Mouse (Mus musculus) lung, postnatal 0 days (tissue): ENCODE results near the gene Gtsf2. TPM values are rescaled to one million over a fixed set of nuclear protein-coding genes. Genes with fewer than 3 reads are reported as not detected.
A peak's percentile ranks its signal among the peaks of the same experiment; 100 is the strongest.
"Not testable (repeated sequence)": the region's sequence is repeated elsewhere in the genome, so short reads cannot be mapped to it uniquely, and the experiment has no call there.

ENCODE experiments used
- ATAC-seq: fragments of 200-750 bp; cut with Nextera tagmentation; 2 replicates; pipeline ENCODE4 v1.8.0; 2017; ENCODE audit warnings: moderate library complexity
- DNase-seq: peaks from one replicate; pipeline ENCODE4 v3.0.0-alpha.2; 2016; ENCODE audit warnings: low spot score
- H3K27ac ChIP-seq: fragments of 300-500 bp; sonication (generic); 2 replicates; pipeline ENCODE4 v1.5.1; 2014; ENCODE audit warnings: antibody characterized with exemption, mild to moderate bottlenecking, low read length, mixed read lengths
- H3K27me3 ChIP-seq: fragments of 300-500 bp; sonication (generic); replicated peaks from 2 replicates; pipeline ENCODE4 v1.6.1; 2014; ENCODE audit warnings: low read length, mixed read lengths; ENCODE audit not compliant: insufficient read depth
- H3K36me3 ChIP-seq: fragments of 300-500 bp; sonication (generic); 2 replicates; pipeline ENCODE4 v1.6.1; 2014; ENCODE audit warnings: low read length, mixed read lengths; ENCODE audit not compliant: insufficient read depth
- H3K4me1 ChIP-seq: fragments of 300-500 bp; sonication (generic); 2 replicates; pipeline ENCODE4 v1.6.1; 2014; ENCODE audit warnings: antibody characterized with exemption, low read depth, low read length, mixed read lengths; ENCODE audit not compliant: insufficient read depth
- H3K4me2 ChIP-seq: fragments of 300-500 bp; sonication (generic); replicated peaks from 2 replicates; pipeline ENCODE4 v1.6.1; 2014; ENCODE audit warnings: low read depth, mild to moderate bottlenecking, low read length, moderate library complexity, mixed read lengths
- H3K4me3 ChIP-seq: fragments of 300-500 bp; sonication (generic); 2 replicates; pipeline ENCODE4 v1.5.1; 2014; ENCODE audit warnings: low read depth, low read length
- H3K9ac ChIP-seq: fragments of 300-500 bp; sonication (generic); replicated peaks from 2 replicates; pipeline ENCODE4 v1.6.1; 2014; ENCODE audit warnings: low read depth, mild to moderate bottlenecking
- H3K9me3 ChIP-seq: fragments of 300-500 bp; sonication (generic); 2 replicates; pipeline ENCODE4 v1.6.1; 2016; ENCODE audit warnings: low read length, mixed read lengths
- CTCF ChIP-seq: IDR thresholded peaks from 2 replicates; pipeline ENCODE4 v1.5.1; 2016; ENCODE audit warnings: antibody characterized with exemption, mild to moderate bottlenecking
- EP300 ChIP-seq: IDR thresholded peaks from 2 replicates; pipeline ENCODE4 v1.6.1; 2016; ENCODE audit warnings: antibody characterized with exemption, mild to moderate bottlenecking, control low read depth
- WGBS: fragments of 180-500 bp; shearing (Covaris S2); extraction: QIAGEN DNeasy Blood & Tissue Kit; methylation state at CpG from one replicate; pipeline ENCODE4 v1.1.7; 2014; 5-methylcytosine and 5-hydroxymethylcytosine counted together
- polyA plus RNA-seq: library from polyadenylated mRNA; unstranded; fragments of >200 nt; fragmentation: Nextera tagmentation; extraction: Ambion mirVana; gene quantifications from 2 replicates; pipeline ENCODE4 v1.2.1, GENCODE M21; 2015

Gene Gtsf2
- polyA plus RNA-seq, 1 experiment from 2014 or later = not detected

DNA sequence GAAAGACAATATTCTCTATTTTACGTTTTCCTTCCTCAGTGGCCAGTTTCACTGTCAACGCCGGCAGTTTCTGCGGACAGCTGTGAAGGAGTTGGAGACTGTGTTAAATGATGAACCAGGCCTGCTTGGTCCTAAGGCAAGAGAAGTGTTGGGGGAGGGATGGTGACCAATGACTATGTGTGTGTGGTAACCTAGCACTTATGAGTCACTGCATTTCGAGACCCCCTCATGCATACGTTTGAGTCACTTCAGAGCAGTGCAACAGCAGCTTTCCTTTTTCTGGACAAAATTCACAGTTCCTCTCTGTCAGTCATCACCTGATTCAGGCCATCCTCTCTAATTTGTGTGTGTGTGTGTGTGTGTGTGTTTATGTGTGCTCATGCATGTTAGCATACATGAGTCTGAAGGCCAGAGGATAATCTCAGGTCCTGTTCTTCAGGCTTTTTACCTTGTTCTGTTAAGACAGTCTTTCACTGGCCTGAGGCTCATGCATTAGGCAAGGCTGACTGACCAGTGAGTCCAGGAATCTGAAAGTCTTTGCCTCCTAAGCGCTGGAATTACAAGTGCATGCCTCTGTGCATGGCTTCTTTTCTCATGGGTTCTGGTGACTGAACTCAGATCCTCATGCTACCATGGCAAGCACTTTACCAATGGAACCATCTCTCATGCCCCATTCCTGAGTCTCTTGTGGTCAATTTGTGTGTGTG is 23.4 kb upstream of the Gtsf2 start:
- Histone ChIP-seq H3K4me2 (no peak overlapping the region), H3K4me3 (no peak overlapping the region), H3K9ac (no peak overlapping the region), H3K27ac (no peak overlapping the region), H3K36me3 (no peaks in the 10 kb centered on the region), H3K27me3 (no peaks in the 10 kb centered on the region), H3K9me3 (no peaks in the 10 kb centered on the region), H3K4me1 (no peaks in the 10 kb centered on the region)
- TF ChIP-seq CTCF (no peak), EP300 (no peak)
- 56% methylated on average over 7 of the region's 7 CpGs for WGBS
- ATAC-seq (no peak), DNase-seq (no peak)

DNA sequence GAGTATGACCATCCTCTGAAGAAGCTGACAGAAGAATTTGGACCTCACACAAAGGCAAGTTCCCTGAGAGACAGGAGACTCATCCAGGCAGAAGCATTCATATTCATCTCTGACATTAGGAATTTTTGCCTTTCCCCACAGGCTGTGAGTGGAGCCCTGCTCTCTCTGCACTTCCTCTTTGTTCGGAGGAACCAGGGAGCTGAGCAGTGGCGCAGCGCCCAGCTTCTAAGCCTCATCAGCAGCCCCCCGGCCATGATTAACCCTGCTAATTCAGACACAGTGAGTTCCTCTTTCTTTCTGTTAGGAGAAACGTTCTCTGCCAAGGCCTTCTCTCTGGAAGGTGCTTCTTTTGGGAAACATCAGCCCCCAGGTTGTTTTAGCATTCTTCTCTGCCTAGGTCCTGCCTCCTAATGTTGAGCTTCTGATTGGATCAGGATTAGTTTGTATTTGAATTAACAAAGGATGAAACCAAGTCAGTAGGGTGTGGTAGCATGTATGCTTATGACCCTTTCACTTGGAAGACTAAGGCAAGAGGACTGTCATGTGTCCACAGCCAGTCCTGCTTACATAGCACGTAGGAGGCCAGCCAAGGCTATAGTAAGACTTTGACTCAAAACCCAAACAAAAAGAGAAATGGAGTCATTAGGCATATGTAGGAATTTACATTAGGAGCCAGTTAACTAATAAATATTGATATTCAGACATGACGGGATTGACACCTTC is 14.4 kb upstream of the Gtsf2 start:
- no peak overlapping the region for H3K4me2 ChIP-seq
- TF ChIP-seq EP300 (no peak), CTCF (no peak)
- no peaks in the 10 kb centered on the region for H3K9me3 ChIP-seq
- 55% methylated on average over 7 of the region's 7 CpGs for WGBS
- H3K27me3 ChIP-seq = no peaks in the 10 kb centered on the region
- H3K4me1 ChIP-seq = no peaks in the 10 kb centered on the region
- no peak overlapping the region for H3K27ac ChIP-seq
- no peak overlapping the region for H3K9ac ChIP-seq
- ATAC-seq = no peak
- no peak for DNase-seq
- H3K4me3 ChIP-seq = no peak overlapping the region
- H3K36me3 ChIP-seq = no peaks in the 10 kb centered on the region

DNA sequence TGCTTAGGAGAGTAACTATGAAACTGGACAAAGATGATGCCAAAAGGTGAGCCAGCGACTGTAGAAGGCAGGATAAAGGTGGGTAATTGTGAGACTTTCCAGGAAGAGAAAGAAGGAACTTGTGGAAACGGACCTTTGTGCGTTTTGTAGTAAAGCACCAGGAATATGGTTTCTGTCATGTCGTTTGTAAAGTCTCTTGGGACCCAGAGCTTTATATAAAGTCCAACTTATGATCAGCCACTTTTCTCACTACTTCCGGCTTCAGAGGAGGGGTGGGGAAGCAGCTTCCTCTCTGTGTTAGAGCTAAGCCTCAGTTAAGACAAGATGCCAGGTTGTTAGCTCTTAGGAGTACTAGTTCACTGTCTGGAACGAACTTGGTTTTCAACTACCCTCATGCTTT is 6.2 kb upstream of the Gtsf2 start:
- no peaks in the 10 kb centered on the region for H3K4me1 ChIP-seq
- H3K4me3 ChIP-seq = 0 out of 2 replicates have a peak overlapping the region, but pooled peaks have one; percentile 3
- no peak overlapping the region for H3K27ac ChIP-seq
- ATAC-seq = no peak
- no peak overlapping the region for H3K4me2 ChIP-seq
- H3K9ac ChIP-seq = no peak overlapping the region
- DNase-seq = no peak
- no peaks in the 10 kb centered on the region for H3K36me3 ChIP-seq
- no peaks in the 10 kb centered on the region for H3K27me3 ChIP-seq
- 80% methylated on average over 6 of the region's 6 CpGs for WGBS
- no peaks in the 10 kb centered on the region for H3K9me3 ChIP-seq
- TF ChIP-seq CTCF (no peak), EP300 (no peak)

DNA sequence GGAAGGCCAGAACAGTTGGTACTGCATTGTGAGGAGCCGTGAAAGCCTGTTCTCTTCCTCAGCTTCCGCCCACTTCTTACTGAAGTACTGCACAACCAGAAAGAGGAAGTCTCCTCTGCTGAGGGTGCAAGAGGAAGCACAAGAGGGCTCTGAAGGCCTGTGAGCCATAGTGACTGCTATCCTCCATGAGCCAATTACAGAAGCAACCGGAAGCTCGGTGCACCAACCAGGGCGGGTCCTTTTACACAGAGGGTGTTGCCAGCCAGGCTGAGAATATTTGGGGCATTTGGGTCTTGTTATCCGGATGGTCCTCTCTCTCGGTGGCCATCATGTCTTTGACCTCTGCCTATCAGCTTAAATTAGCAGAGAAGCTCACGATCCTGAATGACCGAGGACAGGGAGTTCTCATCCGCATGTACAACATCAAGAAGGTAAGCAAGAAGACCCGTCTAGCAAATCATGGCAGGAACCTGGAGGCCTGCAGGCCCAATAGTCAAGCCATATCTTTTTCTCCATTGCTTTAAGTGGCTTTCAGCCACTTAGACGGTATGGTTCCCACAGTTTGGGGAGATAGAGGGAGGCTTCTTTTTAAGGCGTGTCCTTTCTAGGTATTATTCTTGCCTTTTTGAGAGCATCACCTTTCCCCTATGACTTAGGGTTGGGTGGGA is 5.4 kb upstream of the Gtsf2 start, which contains the start of gene Nckap1l:
Gene Nckap1l, plus strand, starts transcription at position 244 of the 668 bp plus-strand sequence.
- Histone ChIP-seq H3K36me3 (no peaks in the 10 kb centered on the region), H3K27ac (no peak within 1 kb of the TSS), H3K9ac (no peak within 1 kb of the TSS), H3K4me2 (no peak within 1 kb of the TSS), H3K9me3 (no peaks in the 10 kb centered on the region), H3K4me3 (0 out of 2 replicates have a peak within 1 kb of the TSS, but pooled peaks have one; percentile 3), H3K27me3 (no peaks in the 10 kb centered on the region), H3K4me1 (no peaks in the 10 kb centered on the region)
- ATAC-seq (peak; percentile 37), DNase-seq (peak; percentile 65)
- TF ChIP-seq EP300 (no peak), CTCF (no peak)
- 80% methylated on average over 13 of the region's 13 CpGs for WGBS

DNA sequence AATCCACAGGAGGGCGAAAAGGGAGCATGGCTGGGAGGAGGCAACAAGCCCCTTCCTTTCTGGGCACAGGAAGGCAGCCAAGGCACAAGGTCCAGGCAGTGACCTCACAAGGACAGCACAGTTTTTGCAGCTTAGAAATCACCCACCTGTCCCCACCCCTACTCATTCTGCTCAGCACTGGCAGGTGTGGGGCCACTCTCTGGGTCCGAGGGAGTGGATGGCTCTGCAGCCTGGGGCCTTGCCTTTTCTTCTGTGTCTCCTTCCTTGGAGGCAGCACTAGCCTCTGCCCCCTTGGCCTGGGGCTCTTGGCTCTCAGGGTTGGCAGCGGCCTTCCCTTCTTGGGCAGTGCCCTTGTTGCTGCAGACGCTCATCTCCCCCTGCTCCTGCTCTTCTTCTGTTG is 2.3 kb downstream of the Gtsf2 start:
- not testable (repeated sequence) for H3K27me3 ChIP-seq, H3K4me2 ChIP-seq, DNase-seq, ATAC-seq, H3K4me1 ChIP-seq, H3K9me3 ChIP-seq, H3K9ac ChIP-seq, H3K4me3 ChIP-seq, H3K27ac ChIP-seq, H3K36me3 ChIP-seq
- WGBS = 77% methylated on average over 4 of the region's 4 CpGs

DNA sequence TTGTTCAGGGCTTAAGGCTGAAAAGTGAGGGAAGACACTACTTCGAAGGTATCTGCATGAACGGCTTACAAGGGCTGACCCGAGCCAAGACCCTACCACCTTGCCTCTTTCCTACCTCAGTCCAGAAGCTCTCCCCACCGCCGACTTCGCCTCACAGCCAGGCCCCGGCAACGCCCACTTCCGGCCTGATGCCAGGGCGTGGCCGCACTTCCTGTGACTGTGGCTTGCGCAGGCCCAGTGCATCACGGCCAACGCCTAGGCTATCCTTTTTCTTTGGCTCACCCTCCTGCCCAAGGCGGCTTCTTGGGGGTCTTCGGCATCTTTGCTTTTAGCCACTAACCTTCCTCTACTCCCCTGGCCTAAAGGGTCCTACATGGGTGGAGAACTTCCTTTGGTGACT is 18.0 kb downstream of the Gtsf2 start, which contains the start of gene Gtsf1:
Gene Gtsf1, minus strand, starts transcription at position 230 of the 400 bp plus-strand sequence.
- ATAC-seq = no peak

More for the DNA sequence above, 18.0 kb downstream of the Gtsf2 start, which contains the start of gene Gtsf1:
- no peak within 1 kb of the TSS for H3K4me2 ChIP-seq
- DNase-seq = no peak
- H3K36me3 ChIP-seq = no peaks in the 10 kb centered on the region
- H3K9ac ChIP-seq = no peak within 1 kb of the TSS
- H3K9me3 ChIP-seq = no peaks in the 10 kb centered on the region
- WGBS = 89% methylated on average over 16 of the region's 16 CpGs
- H3K4me1 ChIP-seq = no peaks in the 10 kb centered on the region
- H3K4me3 ChIP-seq = no peak within 1 kb of the TSS
- H3K27me3 ChIP-seq = no peaks in the 10 kb centered on the region
- TF ChIP-seq EP300 = no peak
- no peak for TF ChIP-seq CTCF
- no peak within 1 kb of the TSS for H3K27ac ChIP-seq
